Mouse (Mus musculus): ENCODE data around the gene Rai14.
A peak's percentile ranks its signal among the peaks of the same experiment; 100 is the strongest.

The Rai14 gene

GRCm38 (mm10) chr15:10616001-10616400 lies 98.4 kb downstream of the Rai14 start:
- no peak for DNase-seq (ENCODE audit: low read depth, low spot score)

- no peak for DNase-seq (ENCODE audit: low read depth, low spot score)
Observed at GRCm38 (mm10) chr15:10611040-10611439, 103.4 kb downstream of the Rai14 start.

- DNase-seq (ENCODE audit: low read depth, low spot score), result no peak
Observed at GRCm38 (mm10) chr15:10609107-10609506, 105.3 kb downstream of the Rai14 start.

- no peak for DNase-seq (ENCODE audit: low read depth, low spot score)
Observed at GRCm38 (mm10) chr15:10608508-10609098, 105.8 kb downstream of the Rai14 start.

- no peak for DNase-seq (ENCODE audit: low read depth, low spot score)
Observed at GRCm38 (mm10) chr15:10599413-10599812, 115.0 kb downstream of the Rai14 start.

GRCm38 (mm10) chr15:10598259-10599225 lies 115.9 kb downstream of the Rai14 start:
- DNase-seq (ENCODE audit: low read depth, low spot score), result no peak

- no peak for DNase-seq (ENCODE audit: low read depth, low spot score)
Observed at GRCm38 (mm10) chr15:10596871-10597270, 117.6 kb downstream of the Rai14 start.

- no peak for DNase-seq (ENCODE audit: low read depth, low spot score)
Observed at GRCm38 (mm10) chr15:10595408-10595807, 119.0 kb downstream of the Rai14 start.

- DNase-seq (ENCODE audit: low read depth, low spot score), result no peak
Observed at GRCm38 (mm10) chr15:10594910-10595309, 119.5 kb downstream of the Rai14 start.

GRCm38 (mm10) chr15:10593094-10593493 lies 121.3 kb downstream of the Rai14 start:
- DNase-seq (ENCODE audit: low read depth, low spot score), result no peak

- no peak for DNase-seq (ENCODE audit: low read depth, low spot score)
Observed at GRCm38 (mm10) chr15:10586565-10586964, 127.9 kb downstream of the Rai14 start.

- no peak for DNase-seq (ENCODE audit: low read depth, low spot score)
Observed at GRCm38 (mm10) chr15:10584359-10585187, 129.9 kb downstream of the Rai14 start.

GRCm38 (mm10) chr15:10583408-10583807 lies 131.0 kb downstream of the Rai14 start:
- peak; percentile 13 for DNase-seq (ENCODE audit: low read depth, low spot score)

GRCm38 (mm10) chr15:10579159-10579558 lies 135.3 kb downstream of the Rai14 start:
- no peak for DNase-seq (ENCODE audit: low read depth, low spot score)

- DNase-seq (ENCODE audit: low read depth, low spot score), result no peak
Observed at GRCm38 (mm10) chr15:10566486-10566885, 147.9 kb downstream of the Rai14 start.

GRCm38 (mm10) chr15:10564201-10564600 lies 150.2 kb downstream of the Rai14 start:
- no peak for DNase-seq (ENCODE audit: low read depth, low spot score)

GRCm38 (mm10) chr15:10562281-10562680 lies 152.1 kb downstream of the Rai14 start:
- no peak for DNase-seq (ENCODE audit: low read depth, low spot score)

GRCm38 (mm10) chr15:10560005-10560404 lies 154.4 kb downstream of the Rai14 start:
- no peak for DNase-seq (ENCODE audit: low read depth, low spot score)

- DNase-seq (ENCODE audit: low read depth, low spot score), result no peak
Observed at GRCm38 (mm10) chr15:10558465-10558864, 156.0 kb downstream of the Rai14 start, which contains the start of gene Ttc23l. TSS of gene Ttc23l (minus strand) at chr15:10558668.

GRCm38 (mm10) chr15:10554336-10554735 lies 160.1 kb downstream of the Rai14 start:
- no peak for DNase-seq (ENCODE audit: low read depth, low spot score)

GRCm38 (mm10) chr15:10540271-10541088 lies 173.9 kb downstream of the Rai14 start:
- DNase-seq (ENCODE audit: low read depth, low spot score), result no peak
